Mouse (Mus musculus) thymus, postnatal 10 days (tissue): ENCODE measurements around the gene Map2k5.

Experiments
- DNase-seq, 2 experiments: peaks; one replicate each; pipeline ENCODE4 v3.0.0; 2021; ENCODE audit warnings: low spot score in 2 of 2

Map2k5 gene

DNA sequence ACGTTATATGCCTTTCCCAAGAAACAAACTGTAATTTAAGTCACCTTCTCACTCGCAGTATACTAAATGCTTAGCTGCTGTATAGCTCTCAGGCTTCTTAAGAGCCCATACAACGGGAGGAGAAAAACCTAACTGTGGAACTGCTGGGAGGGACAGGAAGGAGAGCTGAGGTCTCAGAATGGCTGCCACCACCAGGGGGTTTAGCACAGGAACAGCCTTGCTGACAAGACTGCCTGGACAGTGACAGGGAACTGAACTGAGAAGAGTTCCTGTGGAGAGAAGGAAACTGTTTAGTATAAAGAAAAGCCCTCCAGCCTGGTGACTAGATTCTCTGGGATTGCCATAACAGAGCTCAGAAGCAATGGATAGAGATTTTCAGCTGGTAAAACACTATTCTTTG is 35.9 kb downstream of the Map2k5 start:
- DNase-seq: peak in 1 of 2 experiments; percentile 41

DNA sequence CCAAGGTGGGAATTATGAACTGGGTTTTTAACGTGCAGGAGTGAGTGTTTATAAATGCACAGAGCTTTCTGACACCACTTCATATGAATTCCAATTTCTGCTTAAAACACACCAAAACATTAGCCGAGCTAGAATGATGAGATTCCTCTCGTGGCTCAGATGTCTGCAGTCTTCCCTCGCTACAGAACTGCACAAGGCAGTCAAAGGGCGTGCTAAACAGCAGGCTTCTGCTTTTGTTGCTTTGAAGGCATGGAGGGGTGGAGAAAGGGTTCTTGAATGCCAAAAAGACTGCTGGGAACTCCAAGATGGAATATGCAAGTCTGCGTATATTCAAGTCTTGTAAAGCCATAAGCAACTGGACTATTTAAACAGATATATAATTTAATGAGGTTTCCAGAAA is 38.4 kb downstream of the Map2k5 start:
- no peak for DNase-seq

GRCm38 (mm10) chr9:63338716-63339115 is 39.0 kb downstream of the Map2k5 start:
- no peak for DNase-seq

GRCm38 (mm10) chr9:63335816-63336215 is 41.9 kb downstream of the Map2k5 start:
- no peak for DNase-seq

DNA sequence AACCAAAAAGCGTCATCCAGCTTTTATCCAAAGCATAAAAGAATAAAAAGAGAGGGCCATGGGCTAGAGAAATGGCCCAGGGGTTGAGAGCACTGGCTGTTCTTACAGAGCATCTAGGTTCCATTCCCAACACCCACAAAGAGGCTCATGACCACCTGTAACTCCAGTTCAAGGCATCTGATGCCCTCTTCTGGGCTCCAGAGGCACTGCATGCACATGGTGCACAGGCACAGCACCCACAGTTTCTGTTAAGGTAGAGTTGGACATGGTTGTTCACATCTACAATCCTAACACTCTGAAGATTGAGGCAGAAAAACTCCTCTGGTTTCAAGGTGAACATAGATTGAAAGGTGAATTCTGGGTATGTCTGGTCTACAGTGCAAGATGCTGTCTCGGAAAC is 44.6 kb downstream of the Map2k5 start:
- no peak for DNase-seq

- DNase-seq: no peak
These were observed 46.5 kb downstream of the Map2k5 start for GRCm38 (mm10) chr9:63331246-63331645.

- DNase-seq: no peak
These were observed 48.6 kb downstream of the Map2k5 start for GRCm38 (mm10) chr9:63328958-63329685.

DNA sequence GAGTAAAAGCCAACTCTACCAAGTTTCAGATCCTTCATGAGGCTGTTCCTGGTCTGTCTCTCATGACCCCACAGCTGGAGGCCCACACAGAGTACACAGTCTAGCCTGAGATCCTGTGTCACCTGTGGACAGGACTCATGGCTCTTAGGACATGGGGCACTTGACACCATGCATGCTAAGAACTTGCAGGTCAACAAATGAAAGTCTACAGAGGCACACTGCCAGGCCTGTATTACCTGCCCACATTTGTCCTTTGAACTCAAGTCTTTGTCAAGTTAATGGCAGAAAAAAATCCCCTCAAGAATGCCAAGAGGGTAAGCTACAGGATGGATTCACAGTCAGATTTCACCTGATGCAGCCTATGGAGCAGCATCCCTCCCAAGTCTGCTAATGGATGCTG is 62.5 kb downstream of the Map2k5 start:
- no peak for DNase-seq

DNA sequence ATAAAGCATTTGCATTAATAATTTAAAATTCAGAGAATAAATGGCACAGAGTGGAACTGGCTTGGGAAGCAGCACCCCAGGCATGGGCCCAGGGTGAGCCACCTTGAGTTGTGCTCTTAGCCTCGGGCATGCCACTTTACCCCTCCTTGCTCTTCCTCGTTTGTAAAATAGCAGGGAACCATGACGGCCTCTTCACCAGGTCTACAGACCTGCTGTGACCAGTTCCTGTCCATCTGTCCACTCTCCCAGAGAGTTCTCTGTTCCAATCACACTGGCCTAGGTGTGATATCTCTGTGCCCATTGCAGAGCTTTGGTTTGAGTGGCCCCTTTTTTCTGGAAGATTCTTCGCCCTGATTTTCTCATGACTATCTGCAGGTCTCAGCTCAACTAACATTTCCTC is 63.6 kb downstream of the Map2k5 start:
- DNase-seq: no peak

- no peak for DNase-seq
These were observed 67.7 kb downstream of the Map2k5 start for GRCm38 (mm10) chr9:63309956-63310355.

DNA sequence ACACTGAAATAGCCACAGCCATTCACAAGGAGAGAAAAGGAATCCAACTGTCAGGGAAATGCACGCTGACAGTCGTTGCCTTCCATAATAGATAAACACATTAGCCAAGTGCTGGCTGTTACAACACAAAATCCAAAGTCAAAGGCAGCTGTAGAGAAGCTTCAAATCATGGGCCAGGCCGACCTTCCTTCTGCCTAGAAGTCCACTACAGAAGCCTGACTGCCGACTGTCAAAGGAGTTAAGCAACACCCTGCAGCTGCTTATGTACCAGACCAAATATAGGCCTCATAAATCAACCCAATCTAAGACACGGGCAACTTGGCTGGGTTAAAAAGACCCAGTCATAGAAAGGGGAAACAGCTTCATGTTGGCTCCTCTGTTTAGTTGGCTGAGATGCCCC is 68.7 kb downstream of the Map2k5 start:
- no peak for DNase-seq

DNA sequence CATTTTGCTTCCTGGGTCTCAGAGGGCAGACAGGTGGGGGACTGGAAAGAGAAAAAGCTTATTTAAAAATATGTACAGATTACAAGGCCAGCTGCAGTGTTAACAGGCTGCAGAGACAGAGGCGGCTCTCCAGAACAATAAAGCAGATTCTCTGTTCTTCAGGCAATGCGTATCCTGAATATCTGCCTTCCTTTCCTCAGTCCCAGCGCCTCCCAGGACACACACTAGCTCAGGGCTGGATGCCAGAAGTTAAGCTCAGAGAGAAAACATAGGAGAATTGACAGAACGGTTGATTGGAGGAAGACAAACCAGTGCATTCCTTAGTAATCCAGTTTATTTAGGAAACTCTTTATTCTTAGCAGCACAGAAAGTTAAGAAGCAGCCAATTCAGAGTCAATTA is 69.3 kb downstream of the Map2k5 start:
- no peak for DNase-seq

GRCm38 (mm10) chr9:63302511-63302910 is 75.2 kb downstream of the Map2k5 start:
- no peak for DNase-seq

GRCm38 (mm10) chr9:63298656-63299055 is 79.0 kb downstream of the Map2k5 start:
- DNase-seq: no peak

DNA sequence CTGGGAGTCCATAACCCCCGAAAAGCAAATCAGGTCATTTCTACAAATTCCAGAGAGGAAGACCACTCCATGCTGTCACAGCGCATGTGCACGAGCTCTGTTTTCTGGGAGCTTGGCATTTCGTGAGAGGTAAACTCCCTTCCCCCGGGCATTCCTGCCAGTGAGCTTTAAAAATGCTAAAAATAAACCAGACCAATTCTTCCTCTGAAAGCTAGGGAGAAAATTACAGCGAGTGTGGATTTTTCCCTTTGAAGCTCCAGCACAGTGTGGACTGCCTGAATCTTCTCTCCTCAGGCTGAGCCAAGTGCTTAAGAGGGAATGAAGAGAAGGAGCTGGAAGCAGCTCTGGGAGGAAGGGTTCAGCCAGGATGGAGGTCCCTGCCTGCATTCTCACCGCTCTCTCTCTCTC is 82.1 kb downstream of the Map2k5 start:
- DNase-seq: no peak

DNA sequence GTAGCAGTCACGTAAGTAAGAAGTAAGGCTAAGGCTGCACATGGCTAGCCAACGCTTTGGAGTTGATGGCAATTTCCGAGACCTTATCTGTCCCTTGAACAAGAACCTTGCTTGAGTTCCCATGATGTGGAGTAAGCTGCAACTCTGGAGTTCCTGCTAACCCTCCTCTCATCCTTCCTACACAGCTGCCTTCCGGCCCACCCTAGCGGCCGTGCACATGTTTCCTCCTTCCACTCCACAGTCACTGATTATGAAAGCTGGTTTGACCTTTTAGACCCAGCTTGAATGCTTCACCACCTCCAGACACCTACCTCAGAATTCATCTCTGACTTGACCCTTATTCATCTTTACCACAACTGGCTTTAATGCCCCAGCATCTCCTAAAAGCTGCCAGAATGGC is 82.9 kb downstream of the Map2k5 start:
- no peak for DNase-seq

GRCm38 (mm10) chr9:63293781-63294480 is 83.8 kb downstream of the Map2k5 start:
- DNase-seq: no peak

DNA sequence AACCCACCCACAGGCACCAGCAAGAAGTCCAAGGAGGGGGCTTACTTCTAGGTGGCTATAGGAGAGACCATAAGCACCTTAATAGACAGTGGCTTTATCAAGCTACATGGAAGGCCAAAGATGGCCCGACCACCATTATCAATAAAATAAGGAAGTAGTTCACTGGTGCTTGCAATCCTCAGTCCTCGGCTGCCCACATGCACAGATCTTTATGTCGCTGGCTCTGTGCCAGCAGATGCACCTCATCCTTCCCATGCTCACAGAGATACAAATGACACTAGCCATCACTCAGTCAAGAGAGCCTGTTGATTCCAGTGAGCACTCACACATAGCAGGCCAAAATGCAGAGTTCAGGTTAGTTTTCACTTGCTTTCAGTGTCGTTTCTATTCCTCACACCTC is 89.0 kb downstream of the Map2k5 start:
- no peak for DNase-seq

DNA sequence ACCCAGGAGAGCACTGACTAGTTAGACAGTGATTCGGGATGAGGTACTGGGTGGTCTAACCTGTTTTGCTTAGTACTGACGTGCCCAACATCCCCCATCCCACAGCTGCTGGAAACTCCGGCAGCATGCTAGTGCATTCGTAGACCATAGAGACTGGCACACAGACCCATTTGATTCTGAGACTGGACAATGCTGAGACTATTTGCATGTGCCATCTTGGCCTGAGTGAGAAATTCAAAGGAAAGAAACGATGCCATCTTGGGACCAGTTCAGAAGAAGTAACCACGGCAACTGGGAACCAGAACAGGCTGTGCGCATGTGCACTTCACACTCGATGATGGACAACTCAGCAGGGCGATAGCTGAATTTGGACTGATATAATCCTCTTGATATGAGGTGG is 93.3 kb downstream of the Map2k5 start:
- DNase-seq: no peak

DNA sequence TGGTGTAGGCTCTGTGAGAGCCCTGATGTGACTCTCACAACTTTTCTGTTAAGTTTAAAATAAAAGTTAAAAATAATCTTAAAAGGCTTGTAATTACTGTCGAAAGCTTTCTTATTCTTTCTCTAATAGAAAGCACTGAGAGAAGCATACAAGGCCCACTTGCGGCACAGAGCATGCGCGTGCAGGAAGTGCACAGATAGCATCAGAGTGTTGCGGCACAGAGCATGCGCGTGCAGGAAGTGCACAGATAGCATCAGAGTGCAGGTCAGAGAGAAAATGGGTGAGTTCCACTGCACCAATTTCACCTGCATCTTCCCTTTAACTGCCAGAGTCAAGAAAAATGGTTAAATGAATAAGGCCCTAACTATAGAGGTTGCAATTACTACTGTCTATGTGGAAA is 95.7 kb downstream of the Map2k5 start:
- DNase-seq: peak; percentile 12 to 34

DNA sequence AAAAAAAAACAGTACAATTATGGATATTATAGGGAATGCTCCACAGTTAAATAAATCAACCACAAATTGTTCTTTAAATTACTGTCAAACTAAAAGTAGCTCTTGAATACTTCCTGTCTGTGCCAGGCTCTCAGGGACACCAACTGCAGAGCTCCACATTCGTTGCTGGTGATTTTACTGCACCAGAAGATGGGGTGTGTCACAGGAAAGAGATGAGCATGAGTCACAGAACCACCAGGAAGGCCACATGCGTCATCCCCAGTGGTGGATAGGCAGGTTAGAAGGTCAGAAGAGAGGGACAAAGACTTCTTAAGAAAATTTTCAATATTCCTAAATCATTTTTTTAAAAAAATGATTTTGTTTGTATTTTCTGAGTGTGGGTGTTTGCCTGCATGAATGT is 96.6 kb downstream of the Map2k5 start:
- DNase-seq: no peak

- no peak for DNase-seq
These were observed 103.9 kb downstream of the Map2k5 start for GRCm38 (mm10) chr9:63273781-63274180.

DNA sequence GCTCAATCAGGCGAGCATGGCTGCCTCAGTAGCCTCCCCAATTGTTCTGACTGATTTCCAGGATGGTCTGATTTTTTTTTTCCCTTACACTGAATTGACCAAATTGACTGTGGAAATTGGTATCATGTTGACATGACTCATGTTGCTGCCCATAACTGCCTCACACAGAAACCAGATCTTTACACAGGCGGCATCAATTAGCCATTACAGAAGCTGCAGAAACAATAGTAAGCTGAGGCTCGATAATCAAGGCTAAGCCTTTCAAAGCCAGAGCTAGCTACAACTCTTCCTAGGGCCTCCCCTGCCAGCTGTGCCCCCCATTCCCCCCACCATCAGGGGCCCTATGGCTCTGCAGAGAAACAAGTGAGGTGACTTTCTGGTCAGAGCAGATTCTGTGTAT is 107.9 kb downstream of the Map2k5 start:
- DNase-seq: no peak

GRCm38 (mm10) chr9:63263188-63263587 is 114.5 kb downstream of the Map2k5 start:
- DNase-seq: no peak
